Mouse (Mus musculus) lung, embryonic 15.5 days (tissue): ENCODE data around the gene Kctd21. TPM values are rescaled to one million over a fixed set of nuclear protein-coding genes. Genes with fewer than 3 reads are reported as not detected.

Experiments used
- ATAC-seq: fragments of 200-750 bp; cut with Nextera tagmentation; 2 replicates; pipeline ENCODE4 v1.8.0; 2017; ENCODE audit warnings: moderate number of reproducible peaks, borderline replicate concordance; ENCODE audit not compliant: low FRiP score, low TSS enrichment; ENCODE audit errors: extremely low read depth
- H3K27ac ChIP-seq: fragments of 300-500 bp; sonication (generic); 2 replicates; pipeline ENCODE4 v1.5.1; 2015; ENCODE audit warnings: moderate library complexity, mild to moderate bottlenecking, inconsistent platforms
- H3K27me3 ChIP-seq: fragments of 300-500 bp; sonication (generic); 2 replicates; pipeline ENCODE4 v1.6.1; 2015; ENCODE audit warnings: inconsistent platforms
- H3K36me3 ChIP-seq: fragments of 300-500 bp; sonication (generic); 2 replicates; pipeline ENCODE4 v1.6.1; 2015; ENCODE audit warnings: inconsistent platforms
- H3K4me1 ChIP-seq: fragments of 300-500 bp; sonication (generic); 2 replicates; pipeline ENCODE4 v1.6.1; 2015; ENCODE audit warnings: inconsistent platforms
- H3K4me2 ChIP-seq: fragments of 300-500 bp; sonication (generic); 2 replicates; pipeline ENCODE4 v1.6.1; 2015; ENCODE audit warnings: inconsistent platforms, mild to moderate bottlenecking, moderate library complexity
- H3K4me3 ChIP-seq: fragments of 300-500 bp; sonication (generic); 2 replicates; pipeline ENCODE4 v1.5.1; 2015; ENCODE audit warnings: mild to moderate bottlenecking, inconsistent platforms
- H3K9ac ChIP-seq: fragments of 300-500 bp; sonication (generic); 2 replicates; pipeline ENCODE4 v1.6.1; 2015; ENCODE audit warnings: inconsistent platforms
- H3K9me3 ChIP-seq: fragments of 300-500 bp; sonication (generic); 2 replicates; pipeline ENCODE4 v1.6.1; 2016; ENCODE audit warnings: inconsistent platforms
- WGBS: fragments of 180-500 bp; shearing (Covaris S2); methylation state at CpG from one replicate; pipeline ENCODE4 v1.1.7; 2015; 5-methylcytosine and 5-hydroxymethylcytosine counted together
- polyA plus RNA-seq: library from polyadenylated mRNA; unstranded; fragments of >200 nt; fragmentation: Nextera tagmentation; extraction: Ambion mirVana; gene quantifications from 2 replicates; pipeline ENCODE4 v1.2.1, GENCODE M21; 2015

Kctd21 gene
- polyA plus RNA-seq, 1 experiment from 2014 or later: 5.1 TPM

- Histone ChIP-seq H3K4me3 (no peak overlapping the region), H3K27ac (no peak overlapping the region), H3K36me3 (peaks cover 15% of the 10 kb centered on the region), H3K4me2 (no peak overlapping the region), H3K9ac (no peak overlapping the region), H3K9me3 (no peaks in the 10 kb centered on the region), H3K4me1 (no peaks in the 10 kb centered on the region), H3K27me3 (no peaks in the 10 kb centered on the region)
- 85% methylated on average over 2 of the region's 2 CpGs for WGBS
- no peak for ATAC-seq
These were observed 62.2 kb downstream of the Kctd21 start for GRCm38 (mm10) chr7:97394375-97394774.

GRCm38 (mm10) chr7:97398943-97399342, 66.8 kb downstream of the Kctd21 start:
- H3K9ac ChIP-seq: no peak overlapping the region
- H3K4me1 ChIP-seq: peaks cover 12% of the 10 kb centered on the region
- 86% methylated on average over 6 of the region's 6 CpGs for WGBS
- H3K9me3 ChIP-seq: no peaks in the 10 kb centered on the region
- H3K4me2 ChIP-seq: no peak overlapping the region
- ATAC-seq: no peak
- H3K4me3 ChIP-seq: no peak overlapping the region
- H3K27me3 ChIP-seq: no peaks in the 10 kb centered on the region
- peaks cover 8% of the 10 kb centered on the region for H3K36me3 ChIP-seq
- no peak overlapping the region for H3K27ac ChIP-seq

Other genes with a start within 250 kb of the Kctd21 start
- 1.2 and 1.7 TPM in 2 replicates for gene Usp35, start 307 bp upstream of the Kctd21 start, polyA plus RNA-seq
- 42.8 and 44.0 TPM in 2 replicates for gene Alg8, start 39.3 kb downstream of the Kctd21 start, polyA plus RNA-seq
- gene Ndufc2, start 67.7 kb downstream of the Kctd21 start, polyA plus RNA-seq: 336 and 356 TPM in 2 replicates
- 0.91 and 1.4 TPM in 2 replicates for gene Thrsp, start 85.4 kb downstream of the Kctd21 start, polyA plus RNA-seq
- gene Kctd14, start 119.0 kb downstream of the Kctd21 start, polyA plus RNA-seq: 6.3 and 8.1 TPM in 2 replicates
- gene Ints4, start 148.6 kb downstream of the Kctd21 start, polyA plus RNA-seq: 48.9 and 53.4 TPM in 2 replicates
- 46.4 and 50.2 TPM in 2 replicates for gene Aamdc, start 247.2 kb downstream of the Kctd21 start, polyA plus RNA-seq
- 20.9 and 21.9 TPM in 2 replicates for gene Rsf1, start 247.6 kb downstream of the Kctd21 start, polyA plus RNA-seq